Mouse (Mus musculus): Measurements from ENCODE around the gene Kcnh5.

DNA sequence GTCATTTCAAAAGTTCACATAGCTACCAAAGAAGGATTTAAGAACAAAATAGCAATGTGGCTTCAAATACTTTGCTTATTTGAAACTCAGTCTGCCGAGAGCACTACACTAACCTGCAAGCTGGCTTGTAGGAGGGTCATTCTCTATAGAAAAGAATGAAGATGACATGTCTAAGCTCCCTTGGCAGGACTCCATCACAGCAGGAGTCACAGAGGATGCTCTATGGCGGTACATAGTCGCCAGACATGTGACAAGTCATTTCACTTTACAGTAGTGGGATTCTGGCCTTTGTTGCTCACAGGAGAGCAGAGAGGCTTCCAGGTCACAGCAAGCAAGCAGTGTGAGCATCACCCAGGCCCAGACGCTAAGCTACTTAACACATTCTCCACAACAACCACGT lies 85.2 kb downstream of the Kcnh5 start:
- no peak for TF ChIP-seq GATA1 (IDR thresholded peaks at IDR 0.05; ENCODE audit: borderline replicate concordance, low read length)
- no peak for TF ChIP-seq FLI1 (IDR thresholded peaks at IDR 0.05; ENCODE audit: low read length)
